Mouse (Mus musculus): ENCODE measurements around the gene Myo1d.

- no peak for TF ChIP-seq EP300 (IDR thresholded peaks at IDR 0.05)
- no peak for TF ChIP-seq CTCF (IDR thresholded peaks at IDR 0.05)
Measured at GRCm38 (mm10) chr11:80524213-80524612, 255.6 kb downstream of the Myo1d start.
